Mouse (Mus musculus): ENCODE measurements at regions not wholly inside any gene's neighbourhood (a gene's known extent, or its start where the extent isn't known, plus 50 kb on each side); places are given as distances from the start of the nearest gene placed in this dataset.

DNA sequence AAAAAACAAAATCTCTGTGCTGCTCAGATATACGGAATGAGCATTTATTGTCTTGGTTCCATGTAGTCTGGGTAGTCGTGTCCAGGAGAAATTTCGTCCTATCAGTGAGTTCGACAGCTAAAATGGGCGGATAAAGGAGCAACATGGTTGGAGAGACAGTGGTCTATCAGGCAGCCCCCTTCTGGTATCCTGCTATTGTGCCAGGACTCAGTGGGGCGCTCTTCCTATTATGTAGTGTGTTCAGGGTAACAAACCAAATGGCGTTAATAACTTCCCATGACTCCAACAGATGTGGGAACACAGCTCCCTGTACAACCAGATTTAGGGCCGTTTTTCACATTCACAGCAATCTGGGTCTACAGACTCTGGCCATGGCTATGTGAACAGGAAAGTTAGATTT, 68.6 kb upstream of the Ofcc1 start:
- 82% methylated on average over 8 of the region's 8 CpGs for WGBS
- H3K27ac ChIP-seq (replicated peaks; ENCODE audit: low read depth, low read length) = no peak overlapping the region
- no peak overlapping the region for H3K4me3 ChIP-seq (ENCODE audit: low read depth, low read length)
- no peak for DNase-seq (ENCODE audit: low spot score)
- H3K36me3 ChIP-seq (ENCODE audit: control insufficient read depth, insufficient read depth, low read length) = no peaks in the 10 kb centered on the region
- H3K4me2 ChIP-seq (ENCODE audit: low read depth, severe bottlenecking) = no peak overlapping the region
- no peaks in the 10 kb centered on the region for H3K27me3 ChIP-seq (ENCODE audit: control insufficient read depth, insufficient read depth, low read length)
- H3K4me1 ChIP-seq (ENCODE audit: control insufficient read depth, insufficient read depth, low read length) = peaks cover 8% of the 10 kb centered on the region; the same call in 1 of the 2 replicates
- no peak for ATAC-seq (ENCODE audit: insufficient number of reproducible peaks, low FRiP score, low TSS enrichment, low read depth)
- H3K9ac ChIP-seq (ENCODE audit: low read length) = no peak overlapping the region
- H3K9me3 ChIP-seq (ENCODE audit: control insufficient read depth, low read length) = no peaks in the 10 kb centered on the region

- Histone ChIP-seq H3K9me3 (ENCODE audit: control insufficient read depth, low read length) (no peaks in the 10 kb centered on the region), H3K36me3 (ENCODE audit: control insufficient read depth, insufficient read depth, low read length) (no peaks in the 10 kb centered on the region), H3K27me3 (ENCODE audit: control insufficient read depth, insufficient read depth, low read length) (no peaks in the 10 kb centered on the region), H3K4me2 (ENCODE audit: low read depth, severe bottlenecking) (no peak overlapping the region), H3K4me1 (ENCODE audit: control insufficient read depth, insufficient read depth, low read length) (peaks cover 6% of the 10 kb centered on the region), H3K27ac (replicated peaks; ENCODE audit: low read depth, low read length) (no peak overlapping the region), H3K9ac (ENCODE audit: low read length) (no peak overlapping the region), H3K4me3 (ENCODE audit: low read depth, low read length) (no peak overlapping the region)
- WGBS = 80% methylated on average over 3 of the region's 3 CpGs
- ATAC-seq (ENCODE audit: insufficient number of reproducible peaks, low FRiP score, low TSS enrichment, low read depth) (no peak), DNase-seq (ENCODE audit: low spot score) (no peak)
These were observed 61.8 kb upstream of the Ofcc1 start for GRCm38 (mm10) chr13:40423051-40423450.

- no peak overlapping the region for H3K4me3 ChIP-seq (ENCODE audit: low read depth, low read length)
- H3K9ac ChIP-seq (ENCODE audit: low read length) = no peak overlapping the region
- peaks cover 17% of the 10 kb centered on the region for H3K4me1 ChIP-seq (ENCODE audit: control insufficient read depth, insufficient read depth, low read length)
- peak; percentile 66 for DNase-seq (ENCODE audit: low spot score)
- 7% methylated on average over 3 of the region's 3 CpGs for WGBS
- ATAC-seq (ENCODE audit: insufficient number of reproducible peaks, low FRiP score, low TSS enrichment, low read depth) = peak; percentile 65; the same call in 1 of the 2 replicates
- no peaks in the 10 kb centered on the region for H3K36me3 ChIP-seq (ENCODE audit: control insufficient read depth, insufficient read depth, low read length)
- H3K27ac ChIP-seq (replicated peaks; ENCODE audit: low read depth, low read length) = 0 out of 2 replicates have a peak overlapping the region, but pooled peaks have one; percentile 22
- no peaks in the 10 kb centered on the region for H3K9me3 ChIP-seq (ENCODE audit: control insufficient read depth, low read length)
- H3K4me2 ChIP-seq (ENCODE audit: low read depth, severe bottlenecking) = no peak overlapping the region
- no peaks in the 10 kb centered on the region for H3K27me3 ChIP-seq (ENCODE audit: control insufficient read depth, insufficient read depth, low read length)
These were observed 56.6 kb upstream of the Ofcc1 start for GRCm38 (mm10) chr13:40417856-40418255.

GRCm38 (mm10) chr13:40413074-40413473, 51.8 kb upstream of the Ofcc1 start:
- no peak for ATAC-seq (ENCODE audit: insufficient number of reproducible peaks, low FRiP score, low TSS enrichment, low read depth)
- Histone ChIP-seq H3K27ac (replicated peaks; ENCODE audit: low read depth, low read length) (no peak overlapping the region), H3K9ac (ENCODE audit: low read length) (no peak overlapping the region), H3K36me3 (ENCODE audit: control insufficient read depth, insufficient read depth, low read length) (no peaks in the 10 kb centered on the region), H3K4me2 (ENCODE audit: low read depth, severe bottlenecking) (no peak overlapping the region), H3K4me1 (ENCODE audit: control insufficient read depth, insufficient read depth, low read length) (peaks cover 11% of the 10 kb centered on the region), H3K4me3 (ENCODE audit: low read depth, low read length) (no peak overlapping the region), H3K27me3 (ENCODE audit: control insufficient read depth, insufficient read depth, low read length) (no peaks in the 10 kb centered on the region), H3K9me3 (ENCODE audit: control insufficient read depth, low read length) (no peaks in the 10 kb centered on the region)
- no peak for DNase-seq (ENCODE audit: low spot score)
- 95% methylated on average over 11 of the region's 11 CpGs for WGBS
